Mouse (Mus musculus) CH12.LX (cell line): ENCODE results near the gene Ebf1.

Source experiments
- CTCF ChIP-seq, 2 experiments: IDR thresholded peaks in 1 of 2; conservative IDR thresholded peaks in 1 of 2; 2 replicates each; pipeline ENCODE4 v1.5.1; 2011 to 2012; ENCODE audit warnings: low read depth in 2 of 2, low read length in 2 of 2, improper control_type of control experiment in 1 of 2, inconsistent platforms in 1 of 2, mild to moderate bottlenecking in 1 of 2, moderate library complexity in 1 of 2
- E2F4 ChIP-seq: IDR thresholded peaks from 2 replicates; pipeline ENCODE4 v1.6.1; 2011; ENCODE audit warnings: low read depth, low read length, improper control_type of control experiment; ENCODE audit not compliant: insufficient replicate concordance
- EP300 ChIP-seq: IDR thresholded peaks from 2 replicates; pipeline ENCODE4 v1.6.1; 2011; ENCODE audit warnings: low read length, improper control_type of control experiment
- ETS1 ChIP-seq: conservative IDR thresholded peaks from 2 replicates; pipeline ENCODE4 v1.6.1; 2012; ENCODE audit warnings: low read depth, mild to moderate bottlenecking, inconsistent platforms, low read length, improper control_type of control experiment, moderate library complexity
- IRF4 ChIP-seq: IDR thresholded peaks from 2 replicates; pipeline ENCODE4 v1.6.1; 2014; ENCODE audit warnings: low read depth, mild to moderate bottlenecking, inconsistent platforms, low read length, improper control_type of control experiment
- MAFK ChIP-seq: IDR thresholded peaks from 2 replicates; pipeline ENCODE4 v1.6.1; 2011; ENCODE audit warnings: low read length, improper control_type of control experiment; ENCODE audit not compliant: insufficient replicate concordance
- MAZ ChIP-seq: IDR thresholded peaks from 2 replicates; pipeline ENCODE4 v1.6.1; 2012; ENCODE audit warnings: low read depth, mild to moderate bottlenecking, inconsistent platforms, low read length, improper control_type of control experiment, moderate library complexity
- NELFE ChIP-seq: IDR thresholded peaks from 2 replicates; pipeline ENCODE4 v1.6.1; 2011; ENCODE audit warnings: low read depth, low read length, improper control_type of control experiment
- POLR2A ChIP-seq: IDR thresholded peaks from 2 replicates; pipeline ENCODE4 v1.6.1; 2011; ENCODE audit warnings: low read depth, mild to moderate bottlenecking, improper control_type of control experiment, low read length
- SIN3A ChIP-seq: IDR thresholded peaks from 2 replicates; pipeline ENCODE4 v1.6.1; 2012; ENCODE audit warnings: low read length, improper control_type of control experiment, inconsistent platforms
- ZMIZ1 ChIP-seq: IDR thresholded peaks from 2 replicates; pipeline ENCODE4 v1.6.1; 2012; ENCODE audit warnings: low read depth, mild to moderate bottlenecking, inconsistent platforms, low read length, improper control_type of control experiment

DNA sequence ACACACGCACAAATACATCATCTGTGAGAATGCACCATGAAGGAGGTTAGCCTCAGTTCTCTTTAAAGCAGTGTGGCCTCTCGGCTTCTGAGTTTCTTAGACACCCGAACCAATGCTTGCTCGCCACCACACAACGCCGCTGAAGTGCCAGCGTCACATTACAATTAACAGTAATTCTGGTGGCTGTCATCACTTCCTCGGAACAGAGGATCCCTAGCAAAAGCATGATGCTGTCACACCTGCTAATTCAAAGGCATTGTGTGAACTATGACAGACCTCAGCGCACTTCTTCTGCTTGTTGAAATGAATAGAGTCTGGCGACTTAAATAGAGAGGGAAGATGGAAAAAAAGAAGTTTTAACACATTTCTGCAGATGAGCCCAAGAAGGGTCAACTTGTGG is 235.8 kb downstream of the Ebf1 start:
- TF ChIP-seq ZMIZ1, result no peak
- TF ChIP-seq ETS1, result no peak
- TF ChIP-seq CTCF (conservative IDR thresholded peaks at IDR 0.05 in 1 of 2, IDR thresholded peaks at IDR 0.05 in 1 of 2; ENCODE audit: low read depth in 2 of 2, low read length in 2 of 2), result no peak
- no peak for TF ChIP-seq NELFE
- TF ChIP-seq POLR2A, result no peak
- TF ChIP-seq EP300, result no peak
- no peak for TF ChIP-seq E2F4
- no peak for TF ChIP-seq MAZ
- TF ChIP-seq IRF4, result no peak
- TF ChIP-seq MAFK, result no peak
- no peak for TF ChIP-seq SIN3A
